Mouse (Mus musculus) bone marrow, adult 2 months (tissue): ENCODE data around the gene Veph1.

Experiments used
- CTCF ChIP-seq: fragments of 200-500 bp; IDR thresholded peaks from 2 replicates; pipeline ENCODE4 v1.5.1; 2011; ENCODE audit warnings: low read length, control low read depth; ENCODE audit not compliant: control insufficient read depth, insufficient read depth
- POLR2A ChIP-seq: fragments of 200-500 bp; IDR thresholded peaks from 2 replicates; pipeline ENCODE4 v1.6.1; 2011; ENCODE audit warnings: low read depth, mild to moderate bottlenecking, control low read depth, low read length, borderline replicate concordance; ENCODE audit not compliant: control insufficient read depth

DNA sequence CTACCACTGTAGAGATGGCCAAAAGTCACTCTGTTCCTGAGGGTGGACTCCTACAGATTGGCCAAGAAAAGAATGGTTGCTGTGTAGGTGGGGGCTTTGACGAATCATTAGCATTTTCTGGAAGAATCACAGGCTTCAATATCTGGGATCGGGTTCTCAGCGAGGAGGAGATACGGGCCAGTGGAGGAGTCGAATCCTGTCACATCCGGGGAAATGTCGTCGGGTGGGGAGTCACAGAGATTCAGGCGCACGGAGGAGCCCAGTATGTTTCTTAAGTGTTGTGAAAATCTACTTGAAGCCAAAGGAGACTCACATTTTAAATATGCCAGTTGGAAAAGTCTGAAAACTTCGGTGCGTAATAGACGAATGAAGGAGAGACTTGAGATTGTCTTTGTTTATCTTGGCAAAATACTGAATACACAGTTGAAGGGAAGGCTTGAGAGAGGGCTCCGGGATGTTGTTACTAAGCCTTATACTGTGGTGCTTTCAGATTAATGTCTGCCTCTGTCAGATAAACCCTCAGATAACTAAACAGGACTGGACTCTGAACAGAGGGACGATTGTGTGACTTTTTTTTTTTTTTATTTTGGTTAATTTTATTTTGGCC is 71.6 kb downstream of the Veph1 start:
- no peak for TF ChIP-seq CTCF
- TF ChIP-seq POLR2A: no peak
